Mouse (Mus musculus) neural tube, embryonic 11.5 days (tissue): Measurements from ENCODE around the gene Homer1. TPM values are rescaled to one million over a fixed set of nuclear protein-coding genes. Genes with fewer than 3 reads are reported as not detected.

Experiments used
- ATAC-seq: fragments of 200-750 bp; cut with Nextera tagmentation; 2 replicates; pipeline ENCODE4 v1.8.0; 2017; ENCODE audit warnings: moderate number of reproducible peaks, mild to moderate bottlenecking, moderate TSS enrichment, moderate library complexity; ENCODE audit not compliant: insufficient read depth, low FRiP score, low TSS enrichment
- DNase-seq: peaks from one replicate; pipeline ENCODE4 v3.0.0-alpha.2; 2015; ENCODE audit warnings: low spot score
- H3K27ac ChIP-seq: fragments of 300-500 bp; sonication (generic); 2 replicates; pipeline ENCODE4 v1.5.1; 2014; ENCODE audit warnings: low read depth, mild to moderate bottlenecking, low read length
- H3K27me3 ChIP-seq: fragments of 300-500 bp; sonication (generic); 2 replicates; pipeline ENCODE4 v1.6.1; 2014; ENCODE audit warnings: mild to moderate bottlenecking, low read length, mixed read lengths; ENCODE audit not compliant: control insufficient read depth, insufficient read depth
- H3K36me3 ChIP-seq: fragments of 300-500 bp; sonication (generic); 2 replicates; pipeline ENCODE4 v1.6.1; 2014; ENCODE audit warnings: mild to moderate bottlenecking, low read length, moderate library complexity, mixed read lengths; ENCODE audit not compliant: control insufficient read depth, insufficient read depth
- H3K4me1 ChIP-seq: fragments of 300-500 bp; sonication (generic); 2 replicates; pipeline ENCODE4 v1.6.1; 2014; ENCODE audit warnings: low read length, mixed read lengths; ENCODE audit not compliant: control insufficient read depth, insufficient read depth
- H3K4me2 ChIP-seq: fragments of 300-500 bp; sonication (generic); 2 replicates; pipeline ENCODE4 v1.6.1; 2014; ENCODE audit warnings: low read depth, mild to moderate bottlenecking, moderate library complexity
- H3K4me3 ChIP-seq: fragments of 300-500 bp; sonication (generic); 2 replicates; pipeline ENCODE4 v1.5.1; 2014; ENCODE audit warnings: low read depth, low read length
- H3K9ac ChIP-seq: fragments of 300-500 bp; sonication (generic); 2 replicates; pipeline ENCODE4 v1.6.1; 2014; ENCODE audit warnings: mild to moderate bottlenecking, low read length
- H3K9me3 ChIP-seq: fragments of 300-500 bp; sonication (generic); 2 replicates; pipeline ENCODE4 v1.6.1; 2016; ENCODE audit warnings: low read length; ENCODE audit not compliant: control insufficient read depth
- WGBS: fragments of 180-500 bp; shearing (Covaris S2); extraction: QIAGEN DNeasy Blood & Tissue Kit; methylation state at CpG from one replicate; pipeline ENCODE4 v1.1.7; 2014; 5-methylcytosine and 5-hydroxymethylcytosine counted together
- polyA plus RNA-seq: library from polyadenylated mRNA; unstranded; fragments of >200 nt; fragmentation: Nextera tagmentation; extraction: Ambion mirVana; gene quantifications from 2 replicates; pipeline ENCODE4 v1.2.1, GENCODE M21; 2014

Gene Homer1
- polyA plus RNA-seq, 1 experiment from 2014 or later = 14.0 TPM

- Histone ChIP-seq H3K4me2 (no peak overlapping the region), H3K27ac (no peak overlapping the region), H3K36me3 (no peaks in the 10 kb centered on the region), H3K4me3 (no peak overlapping the region), H3K4me1 (no peaks in the 10 kb centered on the region), H3K9me3 (no peaks in the 10 kb centered on the region), H3K9ac (no peak overlapping the region), H3K27me3 (no peaks in the 10 kb centered on the region)
- 86% methylated on average over 1 of the region's 1 CpGs for WGBS
- ATAC-seq (no peak), DNase-seq (no peak)
Observed at GRCm38 (mm10) chr13:93429205-93429604, 129.8 kb downstream of the Homer1 start.

- DNase-seq = no peak
- no peak overlapping the region for H3K4me2 ChIP-seq
- no peak overlapping the region for H3K4me3 ChIP-seq
- no peak overlapping the region for H3K27ac ChIP-seq
- H3K4me1 ChIP-seq = no peaks in the 10 kb centered on the region
- H3K9ac ChIP-seq = no peak overlapping the region
- ATAC-seq = no peak; the same call in 1 of the 2 replicates
- H3K27me3 ChIP-seq = no peaks in the 10 kb centered on the region
- no peaks in the 10 kb centered on the region for H3K9me3 ChIP-seq
- H3K36me3 ChIP-seq = no peaks in the 10 kb centered on the region; the same call in 1 of the 2 replicates
- 91% methylated on average over 3 of the region's 3 CpGs for WGBS
Observed at GRCm38 (mm10) chr13:93440167-93440566, 140.7 kb downstream of the Homer1 start.

- Histone ChIP-seq H3K27me3 (no peaks in the 10 kb centered on the region), H3K9ac (no peak overlapping the region), H3K36me3 (no peaks in the 10 kb centered on the region), H3K9me3 (no peaks in the 10 kb centered on the region), H3K4me1 (no peaks in the 10 kb centered on the region), H3K4me2 (no peak overlapping the region), H3K4me3 (no peak overlapping the region), H3K27ac (no peak overlapping the region)
- no peak for ATAC-seq
- DNase-seq = no peak
- 89% methylated on average over 6 of the region's 6 CpGs for WGBS
Observed at GRCm38 (mm10) chr13:93453275-93453674, 153.8 kb downstream of the Homer1 start.

Other genes starting within 250 kb of the Homer1 start
- 0.05 and 0.13 TPM in 2 replicates for gene Cmya5, start 154.9 kb upstream of the Homer1 start, polyA plus RNA-seq
- 79.9 and 81.6 TPM in 2 replicates for gene Tent2, start 107.2 kb upstream of the Homer1 start, polyA plus RNA-seq
- gene Jmy, start 200.2 kb downstream of the Homer1 start, polyA plus RNA-seq = 3.6 TPM in 2 replicates